Mouse (Mus musculus): ENCODE measurements at regions not wholly inside any gene's neighbourhood (a gene's known extent, or its start where the extent isn't known, plus 50 kb on each side); places are given as distances from the start of the nearest gene placed in this dataset.

DNA sequence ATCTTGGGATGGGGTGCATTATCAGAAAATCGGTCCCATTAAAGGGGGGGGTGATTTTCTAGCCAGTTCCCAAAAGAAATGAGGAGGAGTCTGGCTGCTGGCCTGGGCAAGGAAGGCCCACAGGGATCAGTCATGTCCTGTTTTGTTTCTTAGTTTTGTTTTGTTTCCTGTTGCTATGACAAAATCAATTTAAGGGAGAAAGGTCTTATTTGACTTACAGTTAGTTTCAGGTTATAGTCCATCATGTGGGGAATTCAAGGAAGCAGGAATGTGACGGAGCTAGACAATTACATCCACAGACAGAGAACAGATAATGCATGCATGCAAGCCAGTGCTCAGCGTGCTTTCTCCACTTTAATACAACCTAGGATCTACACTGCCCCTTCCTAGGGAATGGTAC, 101.1 kb downstream of the Rplp1 start:
- no peak for TF ChIP-seq CTCF (conservative IDR thresholded peaks at IDR 0.05; ENCODE audit: insufficient read depth, insufficient read length, low read depth, low read length)
- no peak for TF ChIP-seq POLR2A (IDR thresholded peaks at IDR 0.05; ENCODE audit: low read depth, low read length)
